Mouse (Mus musculus): ENCODE data around the gene Gm20388.

DNA sequence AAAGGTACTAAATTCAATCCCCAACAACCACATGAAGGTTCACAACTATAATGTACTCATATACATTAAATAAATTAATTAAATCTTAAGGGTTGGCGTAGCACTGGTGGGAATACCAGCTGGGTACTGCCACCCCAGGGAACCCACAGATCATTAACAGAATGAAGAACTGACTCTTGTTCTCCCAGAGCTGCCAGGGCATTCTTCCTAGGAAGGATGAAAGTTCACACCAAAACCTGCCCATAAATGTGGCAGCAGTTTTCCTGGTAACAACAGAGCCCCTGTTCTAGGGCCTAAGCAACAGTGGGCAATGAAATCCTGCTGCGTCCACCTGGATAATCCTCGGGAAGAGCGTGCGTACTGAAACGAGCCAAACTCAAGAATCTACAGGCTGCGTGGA, 2531.7 kb downstream of the Gm20388 start:
- TF ChIP-seq EP300 (IDR thresholded peaks at IDR 0.05; ENCODE audit: insufficient read depth, low read depth, low read length) (no peak), CTCF (IDR thresholded peaks at IDR 0.05; ENCODE audit: low read depth, low read length) (no peak), POLR2A (IDR thresholded peaks at IDR 0.05; ENCODE audit: insufficient read depth, low read length) (no peak)

Data from ES-Bruce4 (cell line).